In genomic region chr1:180329706-180330105, GRCm38 (mm10) we compare ENCODE assay signal across 7 mouse cellular contexts. TPM values are rescaled to one million over a fixed set of nuclear protein-coding genes. Genes with fewer than 3 reads are reported as not detected.
DNase-seq lines count a peak whose midpoint lies in the region; ATAC-seq lines count a peak whose summit lies in the region.

No protein-coding gene starts in this region.

- peaks cover 4% of the 10 kb centered on the region; the same call in 1 of the 2 replicates for H3K36me3 ChIP-seq in lung, embryonic 16.5 days (ENCODE audit: control insufficient read depth, insufficient read depth, low read length)
- no peaks in the 10 kb centered on the region for H3K36me3 ChIP-seq in forebrain, embryonic 11.5 days (ENCODE audit: control insufficient read depth, insufficient read depth, low read length)
- H3K36me3 ChIP-seq in limb, embryonic 13.5 days = peaks cover 21% of the 10 kb centered on the region
- H3K36me3 ChIP-seq in stomach, embryonic 14.5 days (ENCODE audit: control insufficient read depth, insufficient read depth, low read length) = peaks cover 5% of the 10 kb centered on the region; the same call in 1 of the 2 replicates

- ATAC-seq in lung, embryonic 16.5 days (ENCODE audit: low read depth) = no peak
- ATAC-seq in forebrain, embryonic 11.5 days (replicated peaks; ENCODE audit: low FRiP score) = no peak
- no peak; the same call in 1 of the 2 replicates for ATAC-seq in limb, embryonic 13.5 days (ENCODE audit: low FRiP score, low read depth)
- ATAC-seq in stomach, embryonic 14.5 days (ENCODE audit: insufficient number of reproducible peaks, insufficient read depth, low FRiP score, low read depth) = no peak

- H3K9me3 ChIP-seq in lung, embryonic 16.5 days (ENCODE audit: control insufficient read depth, low read length) = no peaks in the 10 kb centered on the region
- no peaks in the 10 kb centered on the region for H3K9me3 ChIP-seq in forebrain, embryonic 11.5 days (ENCODE audit: control insufficient read depth, low read length)
- H3K9me3 ChIP-seq in limb, embryonic 13.5 days = no peaks in the 10 kb centered on the region
- H3K9me3 ChIP-seq in stomach, embryonic 14.5 days (ENCODE audit: control insufficient read depth, low read depth, low read length) = no peaks in the 10 kb centered on the region

- peak overlapping the region; percentile 60 for H3K9ac ChIP-seq in lung, embryonic 16.5 days (ENCODE audit: low read length)
- peak overlapping the region; percentile 24 for H3K9ac ChIP-seq in forebrain, embryonic 11.5 days (ENCODE audit: low read length)
- peak overlapping the region; percentile 19 for H3K9ac ChIP-seq in limb, embryonic 13.5 days
- H3K9ac ChIP-seq in stomach, embryonic 14.5 days (replicated peaks; ENCODE audit: low read depth, low read length) = no peak overlapping the region

- H3K4me1 ChIP-seq in lung, embryonic 16.5 days (replicated peaks; ENCODE audit: control insufficient read depth, insufficient read depth, low read length) = peaks cover 34% of the 10 kb centered on the region
- peaks cover 22% of the 10 kb centered on the region; the same call in 1 of the 2 replicates for H3K4me1 ChIP-seq in forebrain, embryonic 11.5 days (replicated peaks; ENCODE audit: control insufficient read depth, insufficient read depth, low read length)
- H3K4me1 ChIP-seq in limb, embryonic 13.5 days = peaks cover 48% of the 10 kb centered on the region
- H3K4me1 ChIP-seq in stomach, embryonic 14.5 days (ENCODE audit: control insufficient read depth, insufficient read depth, low read length) = peaks cover 29% of the 10 kb centered on the region

- DNase-seq in lung, postnatal 14 days = no peak
- no peak for DNase-seq in forebrain, embryonic 11.5 days (ENCODE audit: low spot score)
- DNase-seq in layer of hippocampus, adult 11-12 months (ENCODE audit: low spot score) = no peak
- no peak for DNase-seq in natural killer cell, adult 2 months (ENCODE audit: low spot score in 2 of 2)

- H3K4me2 ChIP-seq in lung, embryonic 16.5 days (ENCODE audit: low read depth, low read length) = peak overlapping the region; percentile 77
- H3K4me2 ChIP-seq in forebrain, embryonic 11.5 days (ENCODE audit: low read depth, low read length, severe bottlenecking) = peak overlapping the region; percentile 5; the same call in 1 of the 2 replicates
- H3K4me2 ChIP-seq in limb, embryonic 13.5 days (replicated peaks) = peak overlapping the region; percentile 100
- H3K4me2 ChIP-seq in stomach, embryonic 14.5 days (replicated peaks; ENCODE audit: low read depth, low read length) = peak overlapping the region; percentile 99

- H3K4me3 ChIP-seq in lung, embryonic 16.5 days (ENCODE audit: low read length) = peak overlapping the region; percentile 32
- H3K4me3 ChIP-seq in forebrain, embryonic 11.5 days (ENCODE audit: low read depth, low read length) = no peak overlapping the region
- H3K4me3 ChIP-seq in limb, embryonic 13.5 days = peak overlapping the region; percentile 25
- 0 out of 2 replicates have a peak overlapping the region, but pooled peaks have one; percentile 75 for H3K4me3 ChIP-seq in stomach, embryonic 14.5 days (ENCODE audit: low read depth, low read length)

- WGBS in lung, embryonic 16.5 days = 7% methylated on average over 6 of the region's 6 CpGs
- 14% methylated on average over 6 of the region's 6 CpGs for WGBS in forebrain, embryonic 11.5 days
- 9% methylated on average over 6 of the region's 6 CpGs for WGBS in limb, embryonic 13.5 days
- WGBS in stomach, embryonic 14.5 days = 17% methylated on average over 6 of the region's 6 CpGs

- peak overlapping the region; percentile 98 for H3K27ac ChIP-seq in lung, embryonic 16.5 days (ENCODE audit: low read length)
- H3K27ac ChIP-seq in forebrain, embryonic 11.5 days (ENCODE audit: low read depth, low read length) = no peak overlapping the region
- H3K27ac ChIP-seq in limb, embryonic 13.5 days = peak overlapping the region; percentile 89
- peak overlapping the region; percentile 76 for H3K27ac ChIP-seq in stomach, embryonic 14.5 days (ENCODE audit: low read length)

- no peaks in the 10 kb centered on the region for H3K27me3 ChIP-seq in lung, embryonic 16.5 days (ENCODE audit: control insufficient read depth, insufficient read depth, low read depth, low read length)
- H3K27me3 ChIP-seq in forebrain, embryonic 11.5 days (ENCODE audit: control insufficient read depth, insufficient read depth, low read length) = peaks cover 13% of the 10 kb centered on the region
- H3K27me3 ChIP-seq in limb, embryonic 13.5 days = peaks cover 3% of the 10 kb centered on the region; the same call in 1 of the 2 replicates
- no peaks in the 10 kb centered on the region for H3K27me3 ChIP-seq in stomach, embryonic 14.5 days (ENCODE audit: control insufficient read depth, insufficient read depth, low read length)

RNA-seq across cellular contexts. Expression of gene Itpkb, which starts 0.6 kb away (rescaled TPM):
- polyA plus RNA-seq in lung, embryonic 16.5 days (2015; fragmentation: Nextera tagmentation; extraction: Ambion mirVana) = 9.4 and 10.6 TPM in 2 replicates
- polyA plus RNA-seq in forebrain, embryonic 11.5 days (2014; fragmentation: Nextera tagmentation; extraction: Ambion mirVana) = 3.0 and 3.2 TPM in 2 replicates
- 9.5 and 10.1 TPM in 2 replicates for polyA plus RNA-seq in limb, embryonic 13.5 days (2015; fragmentation: Nextera tagmentation; extraction: Ambion mirVana)
- polyA plus RNA-seq in stomach, embryonic 14.5 days (2014; fragmentation: Nextera tagmentation; extraction: Ambion mirVana) = 10.4 and 10.9 TPM in 2 replicates

Comparison
In these comparisons a context has a peak if more than half of its experiments do, and no peak if none do; other contexts are left out.
1. H3K4me2 ChIP-seq: peak in every context shown above with its lines; median percentile 100 in limb, embryonic 13.5 days; 99 in stomach, embryonic 14.5 days; 77 in lung, embryonic 16.5 days; 5 in forebrain, embryonic 11.5 days.